Mouse (Mus musculus): ENCODE results near the gene Dtymk.

DNA sequence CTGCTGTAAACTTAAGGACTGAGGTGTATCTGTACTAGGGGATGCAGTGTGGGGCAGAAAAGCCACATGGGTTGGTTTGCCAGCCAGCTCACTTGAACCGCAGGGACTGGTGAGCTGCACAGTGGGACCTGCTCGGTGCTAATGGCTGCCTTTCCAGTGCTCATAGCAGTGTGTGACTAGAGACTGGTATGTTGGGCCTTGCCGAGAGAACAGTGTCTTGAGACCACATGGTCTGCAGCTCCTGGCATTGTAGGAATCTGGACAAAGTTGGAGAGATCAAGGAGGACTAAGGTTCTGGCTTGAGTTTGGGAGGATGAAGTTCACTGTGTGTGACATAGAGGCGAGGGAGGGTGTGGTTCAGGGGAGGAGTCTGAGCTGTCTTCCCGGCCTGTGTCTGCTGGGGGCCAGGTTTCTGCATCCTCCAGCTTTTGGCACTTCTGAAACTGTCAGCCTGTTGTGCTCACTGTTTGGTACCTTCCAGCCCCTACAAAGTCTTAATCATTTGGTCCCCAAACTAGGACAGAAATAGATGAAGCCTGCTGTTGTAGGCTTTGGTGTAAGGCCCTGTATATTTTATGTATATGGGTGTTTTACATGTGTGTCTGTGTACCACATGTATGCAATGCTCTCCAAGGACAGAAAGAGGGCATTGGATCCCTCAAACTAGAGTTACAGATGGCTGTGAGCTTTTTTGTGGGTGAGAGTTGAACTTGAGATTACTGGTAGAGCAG lies 3.7 kb upstream of the Dtymk start:
- no peak for TF ChIP-seq MAFK (IDR thresholded peaks at IDR 0.05; ENCODE audit: insufficient read depth, low read depth, low read length)
- TF ChIP-seq ZNF384 (IDR thresholded peaks at IDR 0.05; ENCODE audit: low read depth, low read length), result no peak
- TF ChIP-seq HCFC1 (IDR thresholded peaks at IDR 0.05; ENCODE audit: borderline replicate concordance, insufficient read depth, low read length), result no peak
- no peak for TF ChIP-seq ZC3H11A (IDR thresholded peaks at IDR 0.05; ENCODE audit: borderline replicate concordance, low read depth, low read length)
